Mouse (Mus musculus): ENCODE data around the gene Itsn1. TPM values are rescaled to one million over a fixed set of nuclear protein-coding genes. Genes with fewer than 3 reads are reported as not detected.

Gene Itsn1
- polyA plus RNA-seq, 1 experiment from 2014 or later = 54.7 TPM

DNA sequence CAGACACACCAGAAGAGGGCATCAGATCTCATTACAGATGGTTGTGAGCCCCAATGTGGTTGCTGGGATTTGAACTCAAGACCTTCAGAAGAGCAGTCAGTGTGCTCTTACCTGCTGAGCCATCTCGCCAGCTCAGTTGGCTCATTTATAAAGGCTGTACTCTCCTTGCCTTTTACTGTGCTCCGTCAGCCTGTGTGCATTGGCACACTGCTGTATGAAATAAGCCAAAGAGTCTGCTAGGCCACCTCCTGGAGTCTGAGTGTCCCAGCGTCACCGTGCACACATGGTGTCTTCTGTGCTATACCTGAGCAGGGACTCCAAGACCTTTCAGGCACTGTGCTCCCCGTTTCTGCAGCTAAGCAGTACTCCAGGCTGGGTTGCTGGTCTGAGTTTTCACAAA is 40.8 kb downstream of the Itsn1 start:
- Histone ChIP-seq H3K9me3 (replicated peaks; ENCODE audit: control insufficient read depth, low read length) (no peaks in the 10 kb centered on the region), H3K4me3 (ENCODE audit: low read depth, low read length) (no peak overlapping the region), H3K4me1 (ENCODE audit: control insufficient read depth, low read depth, low read length) (no peaks in the 10 kb centered on the region; the same call in 1 of the 2 replicates), H3K27me3 (ENCODE audit: control insufficient read depth, insufficient read depth, low read depth, low read length) (no peaks in the 10 kb centered on the region), H3K4me2 (ENCODE audit: low read depth, low read length) (no peak overlapping the region), H3K27ac (ENCODE audit: low read length) (no peak overlapping the region), H3K36me3 (ENCODE audit: control insufficient read depth, insufficient read depth) (no peaks in the 10 kb centered on the region), H3K9ac (ENCODE audit: low read depth, low read length) (no peak overlapping the region)
- WGBS (ENCODE audit: insufficient replicate concordance) = 68% methylated on average over 5 of the region's 5 CpGs
- ATAC-seq (ENCODE audit: low read depth) = no peak

DNA sequence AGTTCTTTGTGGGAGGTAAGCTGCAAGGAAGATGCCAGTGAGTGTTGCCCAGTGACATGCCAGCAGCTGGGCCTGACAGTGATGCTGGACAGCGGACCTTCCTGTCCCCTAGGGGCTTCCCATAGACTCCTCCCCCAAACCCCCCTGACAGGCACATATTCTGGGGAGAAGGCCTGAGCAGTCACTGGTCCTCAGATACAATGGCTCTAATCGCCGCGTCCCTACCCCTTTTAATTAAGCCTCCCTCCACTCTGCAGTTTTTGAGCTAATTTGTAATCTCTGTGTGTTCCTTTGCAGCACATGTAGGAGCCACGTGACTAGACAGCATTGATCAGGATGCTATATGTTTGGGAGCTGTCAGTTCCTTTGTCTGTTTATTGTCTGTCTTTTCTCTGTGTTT is 41.6 kb downstream of the Itsn1 start:
- Histone ChIP-seq H3K4me2 (ENCODE audit: low read depth, low read length) (no peak overlapping the region), H3K36me3 (ENCODE audit: control insufficient read depth, insufficient read depth) (no peaks in the 10 kb centered on the region), H3K27me3 (ENCODE audit: control insufficient read depth, insufficient read depth, low read depth, low read length) (no peaks in the 10 kb centered on the region), H3K27ac (ENCODE audit: low read length) (no peak overlapping the region), H3K9me3 (replicated peaks; ENCODE audit: control insufficient read depth, low read length) (no peaks in the 10 kb centered on the region), H3K4me1 (ENCODE audit: control insufficient read depth, low read depth, low read length) (no peaks in the 10 kb centered on the region; the same call in 1 of the 2 replicates), H3K4me3 (ENCODE audit: low read depth, low read length) (no peak overlapping the region), H3K9ac (ENCODE audit: low read depth, low read length) (no peak overlapping the region)
- 76% methylated on average over 5 of the region's 5 CpGs for WGBS (ENCODE audit: insufficient replicate concordance)
- no peak for ATAC-seq (ENCODE audit: low read depth)

DNA sequence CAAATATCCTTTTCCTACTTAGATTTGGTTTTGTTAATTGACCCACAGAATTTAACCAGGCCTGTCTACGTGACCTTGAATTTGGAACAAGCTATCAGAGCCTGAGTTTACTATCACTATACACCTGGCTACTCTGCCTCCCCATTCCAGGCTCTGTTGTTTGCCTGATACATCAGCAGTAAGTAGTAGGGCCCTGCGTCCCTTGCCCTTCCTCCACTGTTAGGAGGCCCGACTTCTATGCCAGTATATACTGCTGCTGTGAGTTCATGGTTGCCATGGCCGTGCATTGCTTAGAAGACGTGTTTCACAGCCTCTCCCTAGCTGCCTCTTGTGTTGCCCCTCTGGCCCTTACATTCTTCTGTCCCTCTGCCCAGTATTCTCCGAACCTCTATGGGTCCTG is 42.3 kb downstream of the Itsn1 start:
- no peaks in the 10 kb centered on the region; the same call in 1 of the 2 replicates for H3K4me1 ChIP-seq (ENCODE audit: control insufficient read depth, low read depth, low read length)
- H3K27me3 ChIP-seq (ENCODE audit: control insufficient read depth, insufficient read depth, low read depth, low read length) = no peaks in the 10 kb centered on the region
- no peaks in the 10 kb centered on the region for H3K9me3 ChIP-seq (replicated peaks; ENCODE audit: control insufficient read depth, low read length)
- no peak for ATAC-seq (ENCODE audit: low read depth)
- H3K4me3 ChIP-seq (ENCODE audit: low read depth, low read length) = no peak overlapping the region
- H3K27ac ChIP-seq (ENCODE audit: low read length) = no peak overlapping the region
- H3K4me2 ChIP-seq (ENCODE audit: low read depth, low read length) = no peak overlapping the region
- H3K9ac ChIP-seq (ENCODE audit: low read depth, low read length) = no peak overlapping the region
- H3K36me3 ChIP-seq (ENCODE audit: control insufficient read depth, insufficient read depth) = no peaks in the 10 kb centered on the region
- 64% methylated on average over 6 of the region's 6 CpGs for WGBS (ENCODE audit: insufficient replicate concordance)

DNA sequence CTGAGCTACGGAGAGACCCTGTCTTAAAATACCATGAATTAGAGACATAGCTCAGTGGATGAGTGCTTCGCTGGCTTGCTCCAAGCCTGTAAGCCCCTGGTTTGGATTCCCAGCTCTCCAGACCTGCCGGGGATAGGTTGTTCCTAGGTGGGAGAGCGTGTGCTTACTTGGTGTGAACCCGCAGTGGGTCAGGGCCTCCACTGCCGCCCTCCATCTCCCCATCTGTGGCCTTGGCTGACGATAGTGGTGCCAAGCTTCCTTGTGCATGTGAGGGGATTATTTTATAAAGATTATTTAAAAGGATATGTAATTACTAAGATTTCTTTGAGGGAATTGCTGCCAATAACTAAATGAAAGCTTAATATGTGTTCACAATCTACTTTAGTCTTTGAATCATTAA is 43.5 kb downstream of the Itsn1 start:
- no peaks in the 10 kb centered on the region for H3K27me3 ChIP-seq (ENCODE audit: control insufficient read depth, insufficient read depth, low read depth, low read length)
- no peak overlapping the region for H3K9ac ChIP-seq (ENCODE audit: low read depth, low read length)
- H3K4me3 ChIP-seq (ENCODE audit: low read depth, low read length) = no peak overlapping the region
- no peaks in the 10 kb centered on the region for H3K36me3 ChIP-seq (ENCODE audit: control insufficient read depth, insufficient read depth)
- no peak overlapping the region for H3K27ac ChIP-seq (ENCODE audit: low read length)
- ATAC-seq (ENCODE audit: low read depth) = no peak
- 73% methylated on average over 7 of the region's 7 CpGs for WGBS (ENCODE audit: insufficient replicate concordance)
- H3K4me2 ChIP-seq (ENCODE audit: low read depth, low read length) = no peak overlapping the region
- no peaks in the 10 kb centered on the region for H3K9me3 ChIP-seq (replicated peaks; ENCODE audit: control insufficient read depth, low read length)
- no peaks in the 10 kb centered on the region; the same call in 1 of the 2 replicates for H3K4me1 ChIP-seq (ENCODE audit: control insufficient read depth, low read depth, low read length)

DNA sequence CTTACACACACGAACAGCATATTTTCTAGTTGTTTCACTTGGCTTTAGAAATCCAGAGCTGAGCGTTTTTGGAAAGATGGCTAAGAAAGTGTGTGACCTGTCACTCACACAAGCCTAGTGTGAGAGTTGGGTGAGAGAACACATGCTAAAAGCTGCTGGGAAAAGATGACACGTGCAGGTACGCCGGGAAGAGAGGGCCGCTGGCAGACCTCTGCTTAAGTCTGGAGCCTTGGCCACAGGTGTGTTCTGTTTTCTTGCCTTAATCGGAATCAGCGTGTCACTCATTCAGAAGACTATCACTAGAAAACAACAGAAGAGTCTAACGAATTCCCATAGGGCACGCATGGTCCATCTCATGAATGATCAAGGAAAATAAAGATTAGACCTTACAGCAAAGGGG is 50.5 kb downstream of the Itsn1 start:
- Histone ChIP-seq H3K4me3 (ENCODE audit: low read depth, low read length) (no peak overlapping the region), H3K9ac (ENCODE audit: low read depth, low read length) (no peak overlapping the region), H3K4me2 (ENCODE audit: low read depth, low read length) (no peak overlapping the region), H3K27me3 (ENCODE audit: control insufficient read depth, insufficient read depth, low read depth, low read length) (no peaks in the 10 kb centered on the region), H3K27ac (ENCODE audit: low read length) (no peak overlapping the region), H3K36me3 (ENCODE audit: control insufficient read depth, insufficient read depth) (no peaks in the 10 kb centered on the region), H3K4me1 (ENCODE audit: control insufficient read depth, low read depth, low read length) (no peaks in the 10 kb centered on the region), H3K9me3 (replicated peaks; ENCODE audit: control insufficient read depth, low read length) (no peaks in the 10 kb centered on the region)
- 65% methylated on average over 10 of the region's 10 CpGs for WGBS (ENCODE audit: insufficient replicate concordance)
- no peak for ATAC-seq (ENCODE audit: low read depth)

DNA sequence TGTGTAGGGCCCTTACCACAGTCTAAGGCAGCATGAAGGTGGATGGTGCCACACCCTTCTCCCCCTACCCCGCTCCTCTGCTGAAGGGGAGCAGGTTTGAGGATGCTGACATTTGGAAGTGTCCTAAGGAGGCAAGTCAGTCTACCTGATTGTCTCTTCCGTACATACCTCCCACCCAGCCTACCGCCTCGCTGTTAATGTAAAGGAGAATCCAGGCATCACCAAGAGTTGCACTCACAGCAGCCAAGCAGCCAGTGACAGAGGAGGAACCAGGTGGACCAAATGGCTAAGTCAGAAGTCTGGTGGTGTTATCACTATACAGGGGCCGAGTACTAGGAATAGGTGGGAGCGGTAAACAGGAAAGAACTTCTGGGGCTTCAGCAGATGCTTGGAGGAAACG is 51.1 kb downstream of the Itsn1 start:
- no peak overlapping the region for H3K4me3 ChIP-seq (ENCODE audit: low read depth, low read length)
- no peak for ATAC-seq (ENCODE audit: low read depth)
- no peak overlapping the region for H3K9ac ChIP-seq (ENCODE audit: low read depth, low read length)
- no peak overlapping the region for H3K4me2 ChIP-seq (ENCODE audit: low read depth, low read length)
- 63% methylated on average over 7 of the region's 7 CpGs for WGBS (ENCODE audit: insufficient replicate concordance)
- no peak overlapping the region for H3K27ac ChIP-seq (ENCODE audit: low read length)
- no peaks in the 10 kb centered on the region for H3K4me1 ChIP-seq (ENCODE audit: control insufficient read depth, low read depth, low read length)
- H3K36me3 ChIP-seq (ENCODE audit: control insufficient read depth, insufficient read depth) = no peaks in the 10 kb centered on the region
- no peaks in the 10 kb centered on the region for H3K27me3 ChIP-seq (ENCODE audit: control insufficient read depth, insufficient read depth, low read depth, low read length)
- H3K9me3 ChIP-seq (replicated peaks; ENCODE audit: control insufficient read depth, low read length) = no peaks in the 10 kb centered on the region

DNA sequence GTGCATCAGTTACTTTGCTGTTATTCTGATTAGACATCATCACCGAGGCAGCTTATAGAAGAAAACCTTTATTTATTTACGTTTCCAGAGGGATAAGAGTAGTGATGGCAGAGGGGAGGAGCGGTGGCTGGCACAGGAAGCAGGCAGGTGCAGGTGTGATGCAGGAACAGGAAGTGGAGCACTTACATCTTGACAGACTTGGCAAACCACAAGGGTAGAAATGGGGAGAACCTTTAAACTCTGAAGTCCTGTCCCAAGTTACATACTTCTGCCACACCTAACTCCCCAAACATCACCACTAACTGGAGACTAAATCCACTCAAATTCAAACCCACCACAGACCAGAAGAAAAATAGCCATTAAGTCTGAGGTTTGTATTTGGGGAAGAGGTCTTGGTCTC is 51.7 kb downstream of the Itsn1 start:
- Histone ChIP-seq H3K9me3 (replicated peaks; ENCODE audit: control insufficient read depth, low read length) (no peaks in the 10 kb centered on the region), H3K4me3 (ENCODE audit: low read depth, low read length) (no peak overlapping the region), H3K4me2 (ENCODE audit: low read depth, low read length) (no peak overlapping the region), H3K9ac (ENCODE audit: low read depth, low read length) (no peak overlapping the region), H3K4me1 (ENCODE audit: control insufficient read depth, low read depth, low read length) (no peaks in the 10 kb centered on the region), H3K27ac (ENCODE audit: low read length) (no peak overlapping the region), H3K36me3 (ENCODE audit: control insufficient read depth, insufficient read depth) (no peaks in the 10 kb centered on the region), H3K27me3 (ENCODE audit: control insufficient read depth, insufficient read depth, low read depth, low read length) (no peaks in the 10 kb centered on the region)
- ATAC-seq (ENCODE audit: low read depth) = no peak
- WGBS (ENCODE audit: insufficient replicate concordance) = 53% methylated on average over 3 of the region's 3 CpGs

DNA sequence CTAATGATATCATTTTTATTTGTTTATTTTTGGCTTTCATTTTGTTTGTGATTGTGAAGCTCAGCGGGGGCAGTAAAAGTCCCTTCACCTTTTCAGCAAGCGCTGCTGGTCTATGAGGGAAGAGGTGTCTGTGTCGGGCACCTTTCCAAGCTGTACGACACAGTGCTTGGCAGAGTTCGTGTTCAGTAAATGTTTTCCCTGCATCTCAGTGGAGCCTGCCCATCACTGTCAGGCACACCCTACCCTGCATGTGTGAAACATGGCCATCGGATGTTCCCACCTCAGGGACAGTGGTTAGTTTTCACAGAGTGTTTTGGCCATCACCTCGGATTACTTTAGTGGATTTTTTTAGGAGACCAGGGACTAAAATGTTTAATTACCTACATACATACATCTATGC is 54.1 kb downstream of the Itsn1 start:
- WGBS (ENCODE audit: insufficient replicate concordance) = 70% methylated on average over 7 of the region's 7 CpGs

DNA sequence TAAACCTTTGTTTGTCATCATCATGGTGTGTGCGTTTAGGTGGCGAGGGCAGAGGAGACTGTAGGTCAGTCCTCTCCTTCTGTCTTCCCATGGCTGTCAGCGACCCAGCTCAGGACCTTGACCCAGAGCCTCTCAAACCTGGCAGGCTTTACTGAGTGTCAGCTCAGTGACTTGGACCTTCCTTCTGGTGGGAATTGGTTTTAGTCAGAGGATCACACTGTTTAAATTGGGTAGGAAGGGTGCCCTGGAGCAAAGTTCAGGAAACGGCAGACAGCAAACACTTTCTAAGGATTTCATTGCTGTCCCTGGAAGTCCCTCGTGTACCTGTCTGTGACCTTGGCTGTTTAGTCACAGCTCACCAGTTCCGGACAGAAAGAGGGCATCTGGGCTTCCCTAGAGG is 55.2 kb downstream of the Itsn1 start:
- no peak overlapping the region for H3K4me2 ChIP-seq (ENCODE audit: low read depth, low read length)
- no peaks in the 10 kb centered on the region for H3K36me3 ChIP-seq (ENCODE audit: control insufficient read depth, insufficient read depth)
- H3K27me3 ChIP-seq (ENCODE audit: control insufficient read depth, insufficient read depth, low read depth, low read length) = no peaks in the 10 kb centered on the region; the same call in 1 of the 2 replicates
- 64% methylated on average over 6 of the region's 6 CpGs for WGBS (ENCODE audit: insufficient replicate concordance)
- ATAC-seq (ENCODE audit: low read depth) = peak; percentile 7; the same call in 1 of the 2 replicates
- H3K4me1 ChIP-seq (ENCODE audit: control insufficient read depth, low read depth, low read length) = no peaks in the 10 kb centered on the region; the same call in 1 of the 2 replicates
- H3K9ac ChIP-seq (ENCODE audit: low read depth, low read length) = no peak overlapping the region
- H3K27ac ChIP-seq (ENCODE audit: low read length) = no peak overlapping the region
- H3K4me3 ChIP-seq (ENCODE audit: low read depth, low read length) = no peak overlapping the region
- no peaks in the 10 kb centered on the region for H3K9me3 ChIP-seq (replicated peaks; ENCODE audit: control insufficient read depth, low read length)

More for the DNA sequence above, 54.1 kb downstream of the Itsn1 start:
- Histone ChIP-seq H3K9me3 (replicated peaks; ENCODE audit: control insufficient read depth, low read length) (no peaks in the 10 kb centered on the region), H3K4me1 (ENCODE audit: control insufficient read depth, low read depth, low read length) (no peaks in the 10 kb centered on the region), H3K4me3 (ENCODE audit: low read depth, low read length) (no peak overlapping the region), H3K9ac (ENCODE audit: low read depth, low read length) (no peak overlapping the region), H3K4me2 (ENCODE audit: low read depth, low read length) (no peak overlapping the region), H3K27me3 (ENCODE audit: control insufficient read depth, insufficient read depth, low read depth, low read length) (no peaks in the 10 kb centered on the region; the same call in 1 of the 2 replicates), H3K36me3 (ENCODE audit: control insufficient read depth, insufficient read depth) (no peaks in the 10 kb centered on the region), H3K27ac (ENCODE audit: low read length) (no peak overlapping the region)
- ATAC-seq (ENCODE audit: low read depth) = peak; percentile 66
